Mouse (Mus musculus) layer of hippocampus, adult 8-10 months (tissue): ENCODE measurements around the gene Rgl1. TPM values are rescaled to one million over a fixed set of nuclear protein-coding genes. Genes with fewer than 3 reads are reported as not detected.

ENCODE experiments used
- DNase-seq, 2 experiments: peaks; one replicate each; pipeline ENCODE4 v3.0.0; 2022; ENCODE audit warnings: low spot score in 2 of 2
- total RNA-seq, 4 experiments: library from RNA; stranded (reverse); gene quantifications; 2 replicates each; pipeline ENCODE4 v1.2.4; 2022

The Rgl1 gene
- total RNA-seq, 4 experiments from 2014 or later, result 109 to 161 (median 127) TPM

- no peak for DNase-seq
Observed at GRCm38 (mm10) chr1:152590321-152590720, 175.8 kb downstream of the Rgl1 start.

GRCm38 (mm10) chr1:152589331-152589935, 176.7 kb downstream of the Rgl1 start:
- DNase-seq, result no peak

- DNase-seq, result no peak
Observed at GRCm38 (mm10) chr1:152587431-152587830, 178.7 kb downstream of the Rgl1 start.

- no peak for DNase-seq
Observed at GRCm38 (mm10) chr1:152585385-152585984, 180.7 kb downstream of the Rgl1 start.

DNA sequence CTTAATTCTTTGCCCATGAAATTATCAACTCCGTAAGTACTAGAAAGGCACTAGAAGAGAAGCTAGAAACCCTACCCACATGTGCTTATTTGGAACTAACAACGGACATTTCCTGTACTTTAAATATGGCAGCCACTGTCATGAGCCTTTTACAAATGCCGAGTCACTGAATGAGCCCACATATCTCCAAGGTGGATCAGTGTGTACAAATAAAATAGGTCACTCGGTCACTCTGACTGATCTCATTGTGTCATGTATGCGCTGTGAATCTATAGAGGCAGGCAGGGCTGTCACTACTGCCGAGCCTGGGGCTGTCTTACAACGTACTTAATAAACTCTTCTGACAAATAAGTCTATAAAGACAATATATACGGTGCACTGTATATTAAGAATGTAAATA, 181.2 kb downstream of the Rgl1 start:
- DNase-seq, result no peak

DNA sequence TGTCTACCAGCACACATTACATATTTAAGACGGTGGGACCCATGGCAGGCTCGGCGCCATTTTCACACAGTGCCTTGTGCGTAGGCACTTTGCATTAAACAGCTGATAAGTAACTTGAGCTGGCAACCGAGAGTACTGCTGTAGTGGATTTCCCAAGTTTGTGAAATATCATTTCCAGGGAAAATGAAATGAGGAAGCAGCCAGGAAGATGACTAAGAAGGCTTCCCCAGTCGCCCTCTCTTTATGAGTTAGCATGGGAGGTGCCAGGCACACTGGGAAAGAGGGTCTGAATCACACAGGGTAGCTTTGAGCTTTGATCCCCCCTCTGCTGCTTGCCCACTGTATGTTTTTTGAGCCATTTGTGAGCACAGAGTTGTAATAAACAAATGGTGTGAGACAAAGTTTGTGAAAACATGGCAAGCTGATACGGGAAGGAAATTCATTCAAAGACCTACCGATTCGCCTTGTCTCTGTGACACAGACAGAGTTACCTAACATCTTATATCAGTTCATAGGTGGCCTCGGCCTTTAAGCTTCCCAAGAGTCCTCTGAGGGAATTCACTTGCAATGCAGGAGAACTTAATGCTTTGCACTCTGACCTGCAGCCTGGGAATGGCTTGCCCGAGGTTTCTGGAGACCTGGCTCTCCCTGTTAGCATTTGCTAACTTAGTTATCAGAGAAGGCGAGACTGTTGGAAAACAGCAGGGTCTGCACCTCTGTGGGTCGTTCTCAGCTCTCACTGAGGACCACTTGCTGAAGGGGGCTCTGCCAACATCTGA, 184.8 kb downstream of the Rgl1 start:
- no peak for DNase-seq

DNA sequence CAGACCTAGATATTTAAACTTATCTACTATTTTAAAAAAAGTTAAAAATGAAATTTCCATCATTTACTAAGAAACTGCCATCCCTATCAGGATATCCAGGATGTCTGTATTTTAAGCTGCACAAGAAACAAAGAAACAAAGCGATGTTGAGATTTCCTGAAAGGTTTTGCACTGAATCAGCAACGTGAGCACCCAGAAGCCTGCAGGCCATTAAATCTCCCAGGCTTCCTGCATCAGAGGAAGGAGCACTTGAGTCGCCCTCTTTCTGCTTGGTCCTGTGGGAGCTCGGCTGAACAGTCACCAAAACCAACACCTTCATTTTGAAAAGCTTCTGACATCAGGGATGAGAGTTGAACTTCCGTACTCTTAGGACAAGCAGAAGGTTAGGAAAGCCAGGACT, 187.2 kb downstream of the Rgl1 start:
- DNase-seq, result no peak

DNA sequence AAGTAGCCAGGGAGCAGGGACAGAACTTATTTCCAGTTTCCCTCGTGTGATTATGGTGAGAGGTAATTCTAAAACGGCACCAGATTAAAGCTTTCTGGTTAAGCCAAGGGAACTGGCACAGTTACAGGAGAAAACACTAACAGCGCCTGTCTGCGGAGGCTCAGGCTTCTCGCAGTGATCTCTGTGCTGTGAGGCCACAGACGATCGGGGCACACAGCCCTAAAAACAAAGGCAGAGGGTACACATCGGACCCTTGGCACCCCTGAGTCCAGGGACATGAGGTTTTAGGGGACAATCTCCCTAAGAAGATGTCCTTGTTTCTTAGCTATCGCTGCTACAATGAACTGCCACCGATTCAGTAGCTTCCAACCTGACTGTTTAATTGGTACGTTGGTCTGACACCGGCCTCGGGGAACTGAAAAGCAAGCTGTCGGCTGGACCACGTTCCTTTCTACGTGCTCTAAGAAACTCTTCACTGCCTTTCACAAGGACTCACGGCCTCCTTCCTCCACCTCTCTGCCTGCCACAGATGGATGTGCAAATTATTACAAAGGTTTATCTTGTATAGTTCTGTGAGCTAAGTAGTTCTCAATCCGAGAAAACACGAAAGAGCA, 187.9 kb downstream of the Rgl1 start:
- DNase-seq, result no peak

DNA sequence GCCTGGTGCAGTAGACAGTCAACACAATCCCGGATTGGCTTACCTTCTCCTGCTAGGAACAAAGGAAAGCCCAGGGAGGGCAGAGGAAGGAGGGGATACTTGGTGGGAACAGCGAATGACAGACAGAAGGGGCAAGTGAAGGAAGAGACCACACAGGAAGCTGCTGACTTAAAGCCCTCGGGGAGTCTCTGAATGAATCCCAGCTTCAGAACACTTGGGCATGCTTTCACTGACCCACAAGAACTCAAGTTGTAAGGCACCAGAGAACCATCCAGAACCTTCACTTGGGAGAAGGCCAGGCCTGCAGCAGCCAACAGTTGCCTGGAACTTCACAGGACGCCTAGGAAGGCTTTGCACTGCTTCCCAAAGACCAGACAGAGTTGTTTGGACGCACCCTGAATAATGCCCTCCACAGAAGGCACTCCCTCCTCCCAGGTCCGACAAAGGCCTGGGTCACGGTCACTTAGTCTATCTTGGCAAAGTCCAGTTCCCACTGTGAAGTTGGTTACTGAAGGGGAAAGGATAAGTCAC, 189.5 kb downstream of the Rgl1 start:
- no peak for DNase-seq

GRCm38 (mm10) chr1:152575096-152575495, 191.1 kb downstream of the Rgl1 start:
- DNase-seq, result no peak

DNA sequence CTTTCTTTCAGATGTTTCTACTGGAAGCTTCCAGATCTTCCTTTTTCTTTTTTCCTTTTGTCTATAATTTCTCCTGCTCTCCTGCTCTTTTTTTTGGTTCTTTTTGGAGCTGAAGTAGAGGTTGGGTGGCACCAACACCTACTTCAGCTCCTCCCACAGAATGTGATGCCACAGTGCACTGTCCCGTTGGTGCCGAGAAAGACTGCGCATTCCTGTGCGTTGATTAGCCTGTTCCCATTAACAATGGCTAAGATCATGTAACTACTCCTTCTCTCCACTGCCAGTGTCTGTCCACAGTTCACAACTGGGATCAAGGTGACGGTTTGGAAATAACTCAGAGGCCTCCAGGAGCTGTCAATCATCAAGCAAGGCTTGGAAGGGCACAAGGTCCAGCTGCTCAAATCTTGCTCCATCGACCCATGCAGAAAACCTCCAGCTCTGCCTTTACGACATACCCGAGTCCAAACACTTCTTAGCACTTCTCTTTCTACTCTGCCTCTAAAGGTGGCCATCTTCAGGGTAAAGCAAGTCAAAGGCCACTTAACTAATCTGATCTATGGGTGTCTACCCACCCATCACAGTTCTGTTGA, 192.6 kb downstream of the Rgl1 start:
- DNase-seq, result no peak

GRCm38 (mm10) chr1:152572755-152573469, 193.2 kb downstream of the Rgl1 start:
- DNase-seq, result no peak

DNA sequence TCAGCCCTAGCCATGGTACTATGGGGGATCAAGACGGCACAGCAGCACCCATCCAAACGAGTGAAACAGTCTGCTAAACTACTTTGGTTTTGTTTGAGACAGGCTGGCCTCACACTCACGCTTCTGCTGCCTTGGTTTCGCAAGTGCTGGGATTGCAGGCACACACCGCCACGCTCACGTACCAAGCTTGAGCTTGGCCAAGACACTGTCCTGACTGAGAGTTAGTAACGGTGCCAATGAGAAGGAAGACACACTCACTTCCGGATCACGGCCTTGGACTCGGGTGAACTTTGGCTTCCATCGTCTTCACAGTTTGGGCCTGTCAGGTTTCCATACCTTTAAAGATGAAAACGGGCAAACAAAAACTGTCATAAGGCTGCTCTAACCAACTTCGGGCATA, 194.8 kb downstream of the Rgl1 start:
- DNase-seq, result no peak

DNA sequence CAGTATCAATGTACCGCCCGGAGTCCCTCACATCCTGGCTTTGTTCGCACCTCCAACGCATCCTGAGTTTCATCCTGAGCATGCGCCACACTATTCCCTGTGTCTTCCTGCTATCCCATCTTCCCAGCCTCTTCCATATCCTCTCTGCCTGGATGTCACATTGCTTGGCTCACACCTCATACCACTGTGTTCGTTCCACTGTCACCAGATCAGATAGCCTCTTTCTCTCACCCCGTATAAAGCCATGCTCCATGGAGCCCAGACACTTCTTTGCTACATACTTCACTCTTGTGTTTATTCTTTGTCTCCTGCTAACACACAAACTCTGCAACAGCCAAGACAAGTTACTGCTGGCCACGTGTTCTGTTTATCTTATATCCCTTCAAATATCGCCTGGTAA, 195.5 kb downstream of the Rgl1 start:
- DNase-seq, result no peak

DNA sequence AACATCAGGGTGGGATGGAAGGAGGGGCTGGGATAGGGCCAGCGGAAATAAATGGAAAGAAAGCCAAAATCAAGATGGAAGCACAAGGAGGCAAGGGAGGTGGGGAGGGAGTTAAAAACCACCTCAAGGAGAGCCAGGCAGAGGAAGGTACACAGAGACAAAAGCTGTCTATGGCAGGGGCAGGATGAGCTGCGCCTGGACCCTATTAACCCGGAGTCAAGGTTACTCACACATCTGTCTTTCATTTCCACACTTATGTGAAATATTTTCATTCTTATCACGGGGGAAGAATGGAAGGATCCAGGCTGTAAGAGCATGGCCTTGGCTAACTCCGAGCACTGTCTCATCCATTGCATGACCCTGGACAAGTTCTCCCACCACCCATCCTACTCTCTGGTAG, 202.9 kb downstream of the Rgl1 start:
- DNase-seq, result no peak

DNA sequence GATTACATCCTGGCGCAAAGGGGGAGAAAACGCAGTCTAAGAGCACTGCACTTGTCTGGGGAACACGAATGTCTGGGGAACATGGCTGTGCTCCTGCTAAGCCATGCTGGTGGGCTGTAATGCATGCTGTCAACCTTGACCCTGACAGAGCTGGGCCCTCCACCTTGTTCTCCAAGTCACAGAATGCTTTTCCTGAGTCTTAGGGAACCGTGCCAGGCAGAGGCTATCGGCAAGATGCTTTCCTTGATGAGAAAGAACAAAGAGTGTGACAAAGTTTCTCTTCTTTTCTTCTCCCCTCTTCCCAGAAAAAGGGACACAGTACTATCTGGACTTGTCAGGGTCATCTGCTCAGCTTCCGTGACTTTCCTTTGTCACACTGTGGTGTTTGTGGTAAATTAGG, 203.3 kb downstream of the Rgl1 start:
- no peak for DNase-seq

- peak; percentile 50 to 64 for DNase-seq
Observed at GRCm38 (mm10) chr1:152560477-152560876, 205.7 kb downstream of the Rgl1 start.

DNA sequence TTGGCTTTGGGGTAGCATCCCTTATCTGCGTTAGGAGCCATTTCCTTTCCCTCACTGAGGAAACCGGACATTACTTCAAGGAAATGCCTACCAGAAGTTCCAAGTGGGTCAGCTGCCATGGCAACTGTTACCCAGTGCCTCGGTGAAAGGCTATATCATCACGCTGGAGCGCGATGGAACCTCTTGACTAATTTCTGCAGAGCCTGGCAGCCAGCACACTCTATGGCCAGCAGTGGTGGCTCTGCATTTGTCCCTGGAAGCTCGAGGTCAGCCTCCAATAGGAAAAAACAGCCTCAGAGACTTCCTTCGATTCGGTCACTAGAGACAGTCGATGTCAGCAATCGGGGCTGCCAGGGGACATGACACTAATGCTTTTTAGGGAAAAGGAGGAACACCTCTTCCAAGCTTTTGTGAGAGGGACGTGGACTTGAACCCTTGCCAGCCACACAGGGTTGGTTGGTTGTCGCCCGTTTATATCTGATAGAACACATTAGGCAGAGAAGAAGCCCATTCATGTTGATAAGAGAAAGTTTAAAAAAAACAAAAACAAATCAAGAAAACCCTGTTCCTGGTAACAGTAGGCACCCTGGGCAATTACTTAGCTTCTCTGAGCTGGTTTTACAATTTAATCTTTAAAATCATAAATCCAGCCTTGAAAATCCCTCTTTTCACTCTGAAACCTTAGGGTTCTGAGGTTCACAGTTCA, 209.4 kb downstream of the Rgl1 start:
- no peak for DNase-seq

- DNase-seq, result peak; percentile 59 to 65
Observed at GRCm38 (mm10) chr1:152555944-152556573, 210.1 kb downstream of the Rgl1 start.
